Mouse (Mus musculus) hindbrain, embryonic 11.5 days (tissue): Measurements from ENCODE around the gene Nudt7. TPM values are rescaled to one million over a fixed set of nuclear protein-coding genes. Genes with fewer than 3 reads are reported as not detected.
A peak's percentile ranks its signal among the peaks of the same experiment; 100 is the strongest.

Experiments
- ATAC-seq: fragments of 200-750 bp; cut with Nextera tagmentation; 2 replicates; pipeline ENCODE4 v1.8.0; 2017; ENCODE audit warnings: mild to moderate bottlenecking, moderate TSS enrichment, moderate library complexity; ENCODE audit not compliant: low FRiP score
- DNase-seq: peaks from one replicate; pipeline ENCODE4 v3.0.0-alpha.2; 2015; ENCODE audit warnings: low spot score
- H3K27ac ChIP-seq: fragments of 300-500 bp; sonication (generic); 2 replicates; pipeline ENCODE4 v1.5.1; 2014; ENCODE audit warnings: mild to moderate bottlenecking, low read depth, low read length
- H3K27me3 ChIP-seq: fragments of 300-500 bp; sonication (generic); 2 replicates; pipeline ENCODE4 v1.6.1; 2014; ENCODE audit warnings: mild to moderate bottlenecking, low read length, moderate library complexity, mixed read lengths; ENCODE audit not compliant: control insufficient read depth, insufficient read depth
- H3K36me3 ChIP-seq: fragments of 300-500 bp; sonication (generic); 2 replicates; pipeline ENCODE4 v1.6.1; 2014; ENCODE audit warnings: mild to moderate bottlenecking, low read length, moderate library complexity, mixed read lengths; ENCODE audit not compliant: control insufficient read depth, insufficient read depth
- H3K4me1 ChIP-seq: fragments of 300-500 bp; sonication (generic); replicated peaks from 2 replicates; pipeline ENCODE4 v1.6.1; 2014; ENCODE audit warnings: low read length, mixed read lengths; ENCODE audit not compliant: control insufficient read depth, insufficient read depth
- H3K4me2 ChIP-seq: fragments of 300-500 bp; sonication (generic); replicated peaks from 2 replicates; pipeline ENCODE4 v1.6.1; 2014; ENCODE audit warnings: mild to moderate bottlenecking, low read depth, low read length
- H3K4me3 ChIP-seq: fragments of 300-500 bp; sonication (generic); 2 replicates; pipeline ENCODE4 v1.5.1; 2014; ENCODE audit warnings: low read depth, low read length
- H3K9ac ChIP-seq: fragments of 300-500 bp; sonication (generic); 2 replicates; pipeline ENCODE4 v1.6.1; 2014; ENCODE audit warnings: low read depth, low read length
- H3K9me3 ChIP-seq: fragments of 300-500 bp; sonication (generic); 2 replicates; pipeline ENCODE4 v1.6.1; 2016; ENCODE audit warnings: low read length; ENCODE audit not compliant: control insufficient read depth
- WGBS: fragments of 180-500 bp; shearing (Covaris S2); extraction: QIAGEN DNeasy Blood & Tissue Kit; methylation state at CpG from one replicate; pipeline ENCODE4 v1.1.7; 2014; 5-methylcytosine and 5-hydroxymethylcytosine counted together
- polyA plus RNA-seq: library from polyadenylated mRNA; unstranded; fragments of >200 nt; fragmentation: Nextera tagmentation; extraction: Ambion mirVana; gene quantifications from 2 replicates; pipeline ENCODE4 v1.2.1, GENCODE M21; 2014

Nudt7 gene
- polyA plus RNA-seq, 1 experiment from 2014 or later: 12.1 TPM

- Histone ChIP-seq H3K9ac (no peak overlapping the region), H3K27ac (no peak overlapping the region), H3K4me1 (no peaks in the 10 kb centered on the region), H3K27me3 (no peaks in the 10 kb centered on the region), H3K36me3 (no peaks in the 10 kb centered on the region), H3K9me3 (no peaks in the 10 kb centered on the region), H3K4me2 (peak overlapping the region; percentile 74; the same call in 1 of the 2 replicates), H3K4me3 (peak overlapping the region; percentile 42; the same call in 1 of the 2 replicates)
- DNase-seq (no peak), ATAC-seq (peak; percentile 45)
- WGBS: 32% methylated on average over 14 of the region's 14 CpGs
These were observed 277 bp upstream of the Nudt7 start for GRCm38 (mm10) chr8:114133050-114133509.

- H3K27ac ChIP-seq: no peak overlapping the region
- no peak for DNase-seq
- no peaks in the 10 kb centered on the region for H3K4me1 ChIP-seq
- ATAC-seq: no peak
- H3K27me3 ChIP-seq: no peaks in the 10 kb centered on the region
- H3K4me3 ChIP-seq: no peak overlapping the region
- no peaks in the 10 kb centered on the region for H3K36me3 ChIP-seq
- no peak overlapping the region for H3K9ac ChIP-seq
- WGBS: 92% methylated on average over 1 of the region's 1 CpGs
- H3K4me2 ChIP-seq: no peak overlapping the region
- no peaks in the 10 kb centered on the region for H3K9me3 ChIP-seq
These were observed 3.4 kb downstream of the Nudt7 start for GRCm38 (mm10) chr8:114136750-114137149.

DNA sequence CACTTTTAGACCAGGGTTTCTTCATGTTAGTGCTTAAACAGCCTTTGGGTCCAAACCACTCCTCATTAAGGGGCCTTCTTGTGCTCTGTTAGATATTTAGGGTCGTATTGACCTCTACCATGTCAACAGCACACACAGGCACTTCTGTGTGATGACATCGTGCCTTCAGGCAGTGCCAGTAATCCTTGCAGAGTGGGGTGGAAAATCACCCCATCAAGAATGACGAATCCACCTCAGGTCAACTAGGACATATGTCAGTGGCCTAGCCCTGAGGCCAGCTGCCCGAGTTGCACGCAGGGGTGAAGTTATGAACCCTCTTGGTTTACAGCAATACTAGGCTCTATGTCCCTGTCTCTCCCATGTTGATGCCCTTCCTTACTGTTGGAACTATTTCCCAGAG is 3.8 kb downstream of the Nudt7 start:
- WGBS: 88% methylated on average over 5 of the region's 5 CpGs
- no peak for DNase-seq
- Histone ChIP-seq H3K27me3 (no peaks in the 10 kb centered on the region), H3K4me3 (no peak overlapping the region), H3K9ac (no peak overlapping the region), H3K27ac (no peak overlapping the region), H3K4me2 (no peak overlapping the region), H3K9me3 (no peaks in the 10 kb centered on the region), H3K4me1 (no peaks in the 10 kb centered on the region), H3K36me3 (no peaks in the 10 kb centered on the region)
- ATAC-seq: no peak

- H3K36me3 ChIP-seq: no peaks in the 10 kb centered on the region
- H3K9ac ChIP-seq: no peak overlapping the region
- no peaks in the 10 kb centered on the region for H3K4me1 ChIP-seq
- DNase-seq: no peak
- H3K9me3 ChIP-seq: no peaks in the 10 kb centered on the region
- H3K4me3 ChIP-seq: no peak overlapping the region
- no peak for ATAC-seq
- H3K27ac ChIP-seq: no peak overlapping the region
- WGBS: 84% methylated on average over 2 of the region's 2 CpGs
- H3K4me2 ChIP-seq: no peak overlapping the region
- no peaks in the 10 kb centered on the region for H3K27me3 ChIP-seq
These were observed 7.1 kb downstream of the Nudt7 start for GRCm38 (mm10) chr8:114140437-114140836.

- no peak for ATAC-seq
- no peaks in the 10 kb centered on the region for H3K4me1 ChIP-seq
- no peak overlapping the region for H3K9ac ChIP-seq
These were observed 8.8 kb downstream of the Nudt7 start for GRCm38 (mm10) chr8:114142199-114142598.

DNA sequence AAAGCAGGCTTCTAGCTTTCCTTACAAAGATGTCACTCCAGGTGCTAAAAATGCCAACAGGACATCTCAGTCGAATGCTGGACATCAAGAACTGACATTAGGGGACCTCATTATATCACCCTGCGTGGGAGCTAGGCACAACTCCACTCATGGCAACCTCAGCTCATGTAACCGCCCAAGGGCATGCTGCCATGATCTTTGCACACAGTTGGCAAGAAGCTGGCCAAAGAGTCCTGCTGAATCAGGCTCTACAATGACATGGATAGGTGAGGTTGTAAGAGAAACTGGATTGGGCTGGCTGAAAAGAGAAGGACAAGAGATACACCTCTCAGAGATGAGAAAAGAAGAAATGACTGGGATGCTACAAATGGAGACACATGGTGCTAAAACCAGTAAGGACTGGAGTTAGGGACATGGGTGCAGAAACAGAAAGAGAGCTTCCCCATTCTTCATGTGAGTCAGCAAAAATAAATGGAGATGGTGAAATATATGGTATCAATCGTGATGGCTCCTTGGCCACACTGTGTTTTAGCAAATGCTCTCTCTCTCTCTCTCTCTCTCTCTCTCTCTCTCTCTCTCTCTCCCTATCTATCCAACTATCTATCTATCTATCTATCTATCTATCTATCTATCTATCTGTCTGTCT is 10.4 kb downstream of the Nudt7 start:
- WGBS: 79% methylated on average over 4 of the region's 4 CpGs

More at GRCm38 (mm10) chr8:114142199-114142598, 8.8 kb downstream of the Nudt7 start:
- no peak for DNase-seq
- Histone ChIP-seq H3K36me3 (no peaks in the 10 kb centered on the region), H3K4me3 (no peak overlapping the region), H3K27me3 (no peaks in the 10 kb centered on the region), H3K9me3 (no peaks in the 10 kb centered on the region), H3K4me2 (no peak overlapping the region), H3K27ac (no peak overlapping the region)

DNA sequence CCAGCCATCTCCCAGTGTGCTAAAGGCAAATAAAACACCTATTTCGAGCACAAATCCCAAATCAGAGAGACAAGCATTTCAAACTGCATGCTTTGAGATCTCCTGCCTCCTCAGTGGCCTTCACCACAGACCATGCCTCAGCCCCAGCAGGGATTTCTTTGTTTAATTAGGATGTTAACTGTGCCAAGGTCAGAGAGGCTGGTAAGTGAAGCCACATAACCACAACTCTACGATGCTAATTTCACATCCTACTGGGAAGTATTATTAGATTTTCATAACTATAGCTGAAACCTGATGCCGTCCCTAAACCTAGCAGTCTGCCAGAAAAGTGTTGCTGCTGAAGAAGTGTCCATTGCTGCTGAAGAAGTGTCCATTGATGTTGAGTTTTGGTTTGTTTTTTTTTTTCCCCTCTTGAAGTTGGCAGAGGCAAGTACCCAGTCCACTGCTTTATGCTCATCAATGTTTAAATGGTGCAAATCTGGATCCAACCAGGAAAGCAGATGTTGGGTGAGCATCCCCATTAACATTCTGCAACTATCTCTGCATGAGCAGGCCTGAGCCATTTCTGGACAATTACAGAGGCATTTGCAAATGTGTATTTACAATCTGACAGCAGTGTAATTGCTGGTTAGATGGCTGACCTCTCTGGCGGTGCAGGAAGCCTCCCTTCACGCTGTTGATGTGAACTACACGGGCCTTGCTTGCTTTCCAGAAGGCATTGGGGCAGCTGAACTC is 20.1 kb downstream of the Nudt7 start:
- Histone ChIP-seq H3K9me3 (no peaks in the 10 kb centered on the region), H3K4me1 (no peaks in the 10 kb centered on the region), H3K27ac (no peak overlapping the region), H3K4me3 (no peak overlapping the region), H3K27me3 (no peaks in the 10 kb centered on the region), H3K4me2 (no peak overlapping the region), H3K36me3 (no peaks in the 10 kb centered on the region), H3K9ac (no peak overlapping the region)
- ATAC-seq (no peak), DNase-seq (no peak)
- WGBS: 78% methylated on average over 6 of the region's 6 CpGs

More for the DNA sequence above, 10.4 kb downstream of the Nudt7 start:
- H3K27me3 ChIP-seq: no peaks in the 10 kb centered on the region
- no peak overlapping the region for H3K27ac ChIP-seq
- no peaks in the 10 kb centered on the region for H3K4me1 ChIP-seq
- no peak overlapping the region for H3K9ac ChIP-seq
- no peaks in the 10 kb centered on the region for H3K36me3 ChIP-seq
- no peaks in the 10 kb centered on the region for H3K9me3 ChIP-seq
- H3K4me2 ChIP-seq: no peak overlapping the region
- DNase-seq (no peak), ATAC-seq (no peak)
- H3K4me3 ChIP-seq: no peak overlapping the region

- 78% methylated on average over 2 of the region's 2 CpGs for WGBS
These were observed 25.2 kb downstream of the Nudt7 start for GRCm38 (mm10) chr8:114158586-114158985.

DNA sequence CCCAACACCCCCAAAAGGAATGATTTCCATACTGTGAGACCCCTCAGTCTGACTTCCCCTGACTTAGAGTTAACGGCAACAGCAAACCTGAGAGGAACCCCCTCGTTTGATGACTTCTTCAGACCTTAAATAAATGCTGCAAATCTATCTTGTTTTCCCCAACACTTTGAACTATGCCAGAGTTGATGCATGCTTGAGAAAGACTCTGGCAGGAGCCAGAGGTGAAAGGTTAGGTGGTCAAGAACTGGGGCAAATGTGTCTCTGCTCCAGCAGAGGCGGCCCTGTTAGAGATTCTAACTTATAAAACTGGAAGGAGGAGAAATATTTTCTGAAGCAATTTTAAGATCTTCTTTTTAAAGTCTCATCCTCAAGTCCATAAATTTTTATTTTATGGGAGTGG is 26.3 kb downstream of the Nudt7 start:
- ATAC-seq (no peak), DNase-seq (no peak)
- WGBS: 88% methylated on average over 3 of the region's 3 CpGs
- H3K4me2 ChIP-seq: no peak overlapping the region
- H3K27ac ChIP-seq: no peak overlapping the region
- no peak overlapping the region for H3K9ac ChIP-seq
- no peak overlapping the region for H3K4me3 ChIP-seq
- H3K27me3 ChIP-seq: no peaks in the 10 kb centered on the region
- H3K4me1 ChIP-seq: no peaks in the 10 kb centered on the region
- H3K36me3 ChIP-seq: no peaks in the 10 kb centered on the region
- H3K9me3 ChIP-seq: no peaks in the 10 kb centered on the region

More at GRCm38 (mm10) chr8:114158586-114158985, 25.2 kb downstream of the Nudt7 start:
- Histone ChIP-seq H3K4me1 (no peaks in the 10 kb centered on the region), H3K36me3 (no peaks in the 10 kb centered on the region), H3K4me2 (no peak overlapping the region), H3K4me3 (no peak overlapping the region), H3K27me3 (no peaks in the 10 kb centered on the region), H3K27ac (no peak overlapping the region), H3K9me3 (no peaks in the 10 kb centered on the region), H3K9ac (no peak overlapping the region)
- ATAC-seq (no peak), DNase-seq (no peak)
